Mouse (Mus musculus) ES-Bruce4 (cell line): ENCODE measurements around the gene Mn1.

ENCODE experiments used
- CTCF ChIP-seq: IDR thresholded peaks from one replicate; pipeline ENCODE4 v1.8.1; 2011; ENCODE audit warnings: low read depth, low read length
- POLR2A ChIP-seq: IDR thresholded peaks from one replicate; pipeline ENCODE4 v1.8.1; 2011; ENCODE audit warnings: low read length; ENCODE audit not compliant: insufficient read depth

DNA sequence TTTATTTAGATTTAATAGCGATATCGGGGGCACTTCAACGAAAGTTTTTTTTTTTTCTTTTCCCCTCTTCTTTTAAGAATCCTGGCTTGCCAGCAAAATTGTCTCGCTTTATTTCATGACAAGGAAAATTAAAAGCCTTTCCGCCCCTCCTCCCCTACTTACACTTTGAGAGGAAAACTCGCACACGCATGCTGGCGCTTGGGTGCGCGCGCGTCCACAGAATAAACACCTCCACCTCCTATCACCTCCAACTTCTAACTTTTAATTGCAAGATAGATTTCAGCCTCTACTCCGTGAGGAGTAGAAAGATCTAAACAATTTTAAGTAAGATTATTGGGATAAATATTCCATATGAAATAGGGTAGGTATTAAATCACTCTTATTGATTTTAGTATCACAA lies 1.1 kb upstream of the Mn1 start:
- TF ChIP-seq POLR2A (no peak), CTCF (no peak)
